Mouse (Mus musculus) thymus, adult 2 months (tissue): ENCODE measurements around the gene Mrvi1.

Experiments used
- CTCF ChIP-seq: fragments of 200-500 bp; IDR thresholded peaks from 2 replicates; pipeline ENCODE4 v1.5.1; 2012; ENCODE audit warnings: mild to moderate bottlenecking, control low read depth, low read length, moderate library complexity, borderline replicate concordance; ENCODE audit not compliant: control insufficient read depth, poor library complexity, insufficient read depth; ENCODE audit errors: extremely low read depth
- POLR2A ChIP-seq: fragments of 200-500 bp; IDR thresholded peaks from 2 replicates; pipeline ENCODE4 v1.6.1; 2012; ENCODE audit warnings: mild to moderate bottlenecking, low read length, control low read depth, moderate library complexity; ENCODE audit not compliant: control insufficient read depth, poor library complexity, insufficient read depth; ENCODE audit errors: extremely low read depth

DNA sequence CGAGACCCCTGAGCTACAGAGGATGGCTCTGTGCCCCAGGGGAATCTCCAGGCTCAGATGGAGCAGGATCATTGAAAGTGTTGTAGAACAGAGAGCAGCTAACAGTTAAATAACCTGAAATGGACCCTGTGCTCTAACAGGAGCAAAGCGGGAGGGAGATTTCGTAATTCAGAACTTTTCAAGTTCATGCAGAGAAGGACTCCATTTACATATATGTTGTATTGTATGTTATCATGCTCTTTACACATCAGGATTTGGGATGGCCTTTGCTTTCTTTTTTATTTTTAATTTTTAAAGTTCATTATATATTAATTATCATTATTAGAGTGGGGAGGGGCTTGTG is 18.6 kb downstream of the Mrvi1 start:
- no peak for TF ChIP-seq CTCF
- no peak for TF ChIP-seq POLR2A
